Mouse (Mus musculus) forebrain, embryonic 14.5 days (tissue): Measurements from ENCODE around the gene Ubtd2. TPM values are rescaled to one million over a fixed set of nuclear protein-coding genes. Genes with fewer than 3 reads are reported as not detected.

ENCODE experiments used
- ATAC-seq: fragments of 200-750 bp; cut with Nextera tagmentation; 2 replicates; pipeline ENCODE4 v1.8.0; 2017; ENCODE audit warnings: mild to moderate bottlenecking, moderate library complexity
- DNase-seq: peaks from one replicate; pipeline ENCODE4 v3.0.0-alpha.2; 2015; ENCODE audit warnings: low spot score
- H3K27ac ChIP-seq: fragments of 300-500 bp; sonication (generic); 2 replicates; pipeline ENCODE4 v1.5.1; 2014; ENCODE audit warnings: low read depth, mild to moderate bottlenecking, control low read depth, low read length, moderate library complexity
- H3K27me3 ChIP-seq: fragments of 300-500 bp; sonication (generic); replicated peaks from 2 replicates; pipeline ENCODE4 v1.6.1; 2014; ENCODE audit warnings: low read length, control low read depth, mixed read lengths; ENCODE audit not compliant: control insufficient read depth, insufficient read depth
- H3K36me3 ChIP-seq: fragments of 300-500 bp; sonication (generic); 2 replicates; pipeline ENCODE4 v1.6.1; 2014; ENCODE audit warnings: low read length, control low read depth; ENCODE audit not compliant: control insufficient read depth, insufficient read depth
- H3K4me1 ChIP-seq: fragments of 300-500 bp; sonication (generic); 2 replicates; pipeline ENCODE4 v1.6.1; 2014; ENCODE audit warnings: antibody characterized with exemption, low read length, control low read depth; ENCODE audit not compliant: control insufficient read depth, insufficient read depth
- H3K4me2 ChIP-seq: fragments of 300-500 bp; sonication (generic); 2 replicates; pipeline ENCODE4 v1.6.1; 2014; ENCODE audit warnings: mild to moderate bottlenecking, control low read depth, low read length
- H3K4me3 ChIP-seq: fragments of 300-500 bp; sonication (generic); 2 replicates; pipeline ENCODE4 v1.5.1; 2014; ENCODE audit warnings: low read depth, low read length, control low read depth
- H3K9ac ChIP-seq: fragments of 300-500 bp; sonication (generic); 2 replicates; pipeline ENCODE4 v1.6.1; 2014; ENCODE audit warnings: mild to moderate bottlenecking, low read length, control low read depth, moderate library complexity
- H3K9me3 ChIP-seq: fragments of 300-500 bp; sonication (generic); replicated peaks from 2 replicates; pipeline ENCODE4 v1.6.1; 2016; ENCODE audit warnings: low read length, control low read depth, mixed read lengths; ENCODE audit not compliant: control insufficient read depth
- WGBS: fragments of 180-500 bp; shearing (Covaris S2); extraction: QIAGEN DNeasy Blood & Tissue Kit; methylation state at CpG from one replicate; pipeline ENCODE4 v1.1.7; 2014; 5-methylcytosine and 5-hydroxymethylcytosine counted together
- polyA plus RNA-seq: library from polyadenylated mRNA; unstranded; fragments of >200 nt; fragmentation: Nextera tagmentation; extraction: Ambion mirVana; gene quantifications from 2 replicates; pipeline ENCODE4 v1.2.1, GENCODE M21; 2014

Gene Ubtd2
- polyA plus RNA-seq, 1 experiment from 2014 or later, result 71.7 TPM

DNA sequence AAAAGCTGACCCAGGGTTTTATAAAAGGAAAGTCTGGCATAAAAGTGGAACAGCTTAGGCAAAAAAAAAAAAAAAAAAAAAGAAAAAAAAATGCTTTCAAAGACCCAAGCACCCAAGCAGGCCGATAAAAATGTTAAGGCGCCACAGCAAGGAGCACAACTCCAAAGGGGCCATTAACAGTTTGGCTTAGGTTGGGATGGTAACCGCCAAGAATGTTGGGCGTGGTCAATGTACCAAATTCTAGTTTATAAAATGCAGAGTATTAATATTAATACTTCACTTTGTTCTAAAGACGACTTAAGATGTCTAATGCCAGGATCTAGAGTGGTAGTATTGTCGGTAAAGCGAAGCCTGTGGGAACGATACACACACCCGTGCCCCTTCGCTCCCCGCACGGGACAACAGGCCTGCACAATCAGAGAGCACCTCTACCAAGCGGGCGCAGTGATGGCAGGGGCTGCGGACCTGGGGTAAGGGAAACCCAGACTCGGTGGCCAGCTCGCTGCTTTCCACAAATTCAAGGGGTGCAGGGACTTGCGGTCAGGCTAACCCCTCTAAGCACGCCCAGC lies 855 bp upstream of the Ubtd2 start:
- ATAC-seq, result no peak
- Histone ChIP-seq H3K27me3 (no peaks in the 10 kb centered on the region), H3K9ac (peak overlapping the region; percentile 96), H3K27ac (peak overlapping the region; percentile 96; the same call in 1 of the 2 replicates), H3K4me3 (peak overlapping the region; percentile 94), H3K4me1 (peaks cover 13% of the 10 kb centered on the region; the same call in 1 of the 2 replicates), H3K36me3 (no peaks in the 10 kb centered on the region), H3K4me2 (peak overlapping the region; percentile 69), H3K9me3 (no peaks in the 10 kb centered on the region)
- peak; percentile 40 for DNase-seq
- 4% methylated on average over 18 of the region's 19 CpGs for WGBS

DNA sequence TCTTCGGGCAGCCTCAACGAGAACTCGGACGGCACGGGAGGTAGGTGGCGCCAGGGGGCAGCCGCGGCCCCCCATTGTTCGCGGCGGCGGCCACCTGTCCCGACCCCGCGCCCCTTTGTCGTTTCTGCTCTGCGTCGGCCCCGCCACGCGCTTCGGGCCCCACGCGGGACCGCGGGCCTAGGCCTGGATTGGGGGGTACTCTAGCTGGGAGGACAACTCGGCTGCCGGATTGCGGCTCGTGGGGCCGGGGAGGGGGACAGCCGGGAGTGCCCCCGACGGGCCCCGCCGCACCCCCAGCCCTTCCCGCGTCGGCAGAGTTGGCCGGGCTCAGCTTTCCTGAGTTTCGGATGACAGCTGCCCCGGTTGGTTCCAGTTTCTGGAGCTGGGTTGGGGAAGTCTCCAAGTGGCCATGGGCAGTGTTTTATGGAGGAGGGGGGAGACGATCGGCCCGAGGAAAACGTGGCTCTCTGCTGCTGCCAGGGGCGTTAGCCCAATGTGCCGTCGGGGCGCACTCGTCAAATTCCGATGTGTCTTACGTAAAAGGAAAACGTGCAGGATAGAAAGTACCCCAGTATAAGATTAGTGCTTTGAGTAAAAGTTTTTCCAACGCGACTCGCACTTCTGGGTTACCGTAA lies 454 bp downstream of the Ubtd2 start:
- WGBS, result under 1% methylated on average over 41 of the region's 58 CpGs
- ATAC-seq (peak; percentile 53), DNase-seq (peak; percentile 58)
- no peaks in the 10 kb centered on the region for H3K27me3 ChIP-seq
- H3K9me3 ChIP-seq, result no peaks in the 10 kb centered on the region
- peak overlapping the region; percentile 94 for H3K4me3 ChIP-seq
- H3K27ac ChIP-seq, result peak overlapping the region; percentile 96
- H3K4me2 ChIP-seq, result peak overlapping the region; percentile 69
- peaks cover 13% of the 10 kb centered on the region; the same call in 1 of the 2 replicates for H3K4me1 ChIP-seq
- no peaks in the 10 kb centered on the region for H3K36me3 ChIP-seq
- H3K9ac ChIP-seq, result peak overlapping the region; percentile 96

DNA sequence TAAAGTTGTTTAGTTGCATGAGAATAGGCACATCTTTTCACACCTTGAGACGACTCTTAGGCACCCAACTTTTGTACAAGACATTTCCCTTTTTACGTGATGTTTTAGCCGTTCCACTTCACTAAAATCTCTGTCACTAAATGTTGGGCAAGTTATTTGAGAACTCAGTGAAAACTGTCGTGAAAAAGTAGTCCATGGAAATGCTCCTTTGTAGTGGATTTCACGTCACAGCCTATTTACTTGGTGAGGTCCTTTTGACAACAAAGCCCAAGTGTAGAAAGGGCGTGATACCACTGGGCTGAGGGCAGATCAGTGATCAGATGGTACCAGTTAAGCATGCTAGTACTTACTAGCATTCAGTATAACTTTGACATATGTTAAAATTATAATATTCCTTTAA lies 1.2 kb downstream of the Ubtd2 start:
- 8% methylated on average over 6 of the region's 6 CpGs for WGBS
- H3K9me3 ChIP-seq, result no peaks in the 10 kb centered on the region
- H3K9ac ChIP-seq, result peak overlapping the region; percentile 96
- H3K36me3 ChIP-seq, result no peaks in the 10 kb centered on the region
- peaks cover 13% of the 10 kb centered on the region; the same call in 1 of the 2 replicates for H3K4me1 ChIP-seq
- no peaks in the 10 kb centered on the region for H3K27me3 ChIP-seq
- H3K27ac ChIP-seq, result no peak overlapping the region
- peak overlapping the region; percentile 94 for H3K4me3 ChIP-seq
- DNase-seq, result peak; percentile 38
- ATAC-seq, result no peak
- peak overlapping the region; percentile 69 for H3K4me2 ChIP-seq

DNA sequence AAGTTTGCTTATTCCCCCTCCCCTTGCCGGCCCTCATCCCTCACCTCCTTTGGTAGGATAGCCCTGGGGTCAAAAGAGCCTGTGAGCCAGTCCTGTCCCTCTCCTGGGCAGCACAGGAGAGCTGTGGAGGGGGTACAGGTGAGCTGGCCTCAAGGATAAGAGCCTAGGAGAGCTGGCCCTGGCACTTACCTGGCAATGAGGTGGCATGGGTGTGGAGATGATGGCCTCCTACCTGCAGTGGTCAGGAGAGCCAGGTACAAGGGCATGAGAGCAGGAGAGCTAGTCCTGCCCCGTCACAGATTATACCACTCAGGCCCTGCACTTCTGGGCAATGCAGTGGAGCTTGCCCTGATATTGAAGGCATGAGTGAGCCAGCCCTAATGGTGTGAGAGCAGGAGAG lies 9.1 kb downstream of the Ubtd2 start:
- Histone ChIP-seq H3K36me3 (no peaks in the 10 kb centered on the region), H3K27ac (no peak overlapping the region), H3K9ac (no peak overlapping the region), H3K9me3 (no peaks in the 10 kb centered on the region), H3K27me3 (no peaks in the 10 kb centered on the region), H3K4me2 (no peak overlapping the region), H3K4me1 (peaks cover 6% of the 10 kb centered on the region), H3K4me3 (no peak overlapping the region)
- 86% methylated on average over 2 of the region's 2 CpGs for WGBS
- ATAC-seq (no peak), DNase-seq (no peak)

DNA sequence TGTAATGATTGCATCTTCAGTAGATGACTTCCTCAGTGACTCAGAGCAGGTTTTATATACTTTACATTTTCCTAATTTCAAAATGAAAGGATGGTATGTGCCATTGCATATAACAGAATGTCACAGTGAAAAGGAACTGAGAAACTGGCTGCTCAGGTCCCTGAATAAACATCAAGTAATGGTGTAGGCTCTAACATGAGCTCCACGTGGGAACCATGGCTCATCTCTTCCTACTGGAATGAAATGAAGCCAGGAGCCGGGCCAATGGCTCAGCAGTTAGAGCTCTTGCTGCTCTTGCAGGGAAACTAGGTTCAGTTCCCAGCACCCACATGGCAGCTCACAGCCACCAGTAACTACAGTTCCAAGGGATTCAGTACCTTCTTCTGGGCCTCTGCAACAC lies 16.8 kb downstream of the Ubtd2 start:
- WGBS, result 76% methylated on average over 2 of the region's 2 CpGs
- no peaks in the 10 kb centered on the region for H3K4me1 ChIP-seq
- DNase-seq (no peak), ATAC-seq (no peak)
- no peak overlapping the region for H3K4me3 ChIP-seq
- no peaks in the 10 kb centered on the region for H3K27me3 ChIP-seq
- no peaks in the 10 kb centered on the region for H3K36me3 ChIP-seq
- H3K9me3 ChIP-seq, result no peaks in the 10 kb centered on the region
- no peak overlapping the region for H3K4me2 ChIP-seq
- no peak overlapping the region for H3K9ac ChIP-seq
- H3K27ac ChIP-seq, result no peak overlapping the region

DNA sequence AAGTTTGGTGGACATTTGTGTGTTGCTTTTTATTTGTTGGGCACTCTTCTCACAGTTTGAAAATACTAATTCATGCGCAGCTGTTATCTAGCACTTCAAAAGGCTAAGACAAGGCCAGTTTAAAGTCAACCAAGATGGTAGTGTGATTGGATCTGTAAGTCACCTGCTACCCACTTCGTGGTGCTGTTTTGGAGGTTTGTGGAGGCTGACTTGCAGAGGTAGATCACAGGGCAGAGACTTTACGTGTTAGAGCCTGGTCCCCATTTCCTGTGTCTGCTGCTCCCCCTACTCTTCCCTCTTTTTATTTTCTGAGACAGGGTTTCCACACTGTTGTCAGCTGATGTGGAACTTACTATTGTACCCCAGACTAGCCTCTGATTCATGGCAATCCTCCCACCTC lies 19.6 kb downstream of the Ubtd2 start:
- Histone ChIP-seq H3K4me3 (no peak overlapping the region), H3K4me2 (no peak overlapping the region), H3K27ac (no peak overlapping the region), H3K9ac (no peak overlapping the region), H3K27me3 (no peaks in the 10 kb centered on the region), H3K36me3 (no peaks in the 10 kb centered on the region), H3K4me1 (no peaks in the 10 kb centered on the region), H3K9me3 (no peaks in the 10 kb centered on the region)
- 95% methylated on average over 3 of the region's 3 CpGs for WGBS
- ATAC-seq (no peak), DNase-seq (no peak)

- Histone ChIP-seq H3K9me3 (no peaks in the 10 kb centered on the region), H3K27ac (no peak overlapping the region), H3K9ac (no peak overlapping the region), H3K4me2 (no peak overlapping the region), H3K4me1 (no peaks in the 10 kb centered on the region), H3K27me3 (no peaks in the 10 kb centered on the region), H3K4me3 (no peak overlapping the region), H3K36me3 (no peaks in the 10 kb centered on the region)
- 80% methylated on average over 5 of the region's 5 CpGs for WGBS
- DNase-seq (no peak), ATAC-seq (no peak)
These were observed 20.5 kb downstream of the Ubtd2 start for GRCm38 (mm10) chr11:32475487-32476236.

DNA sequence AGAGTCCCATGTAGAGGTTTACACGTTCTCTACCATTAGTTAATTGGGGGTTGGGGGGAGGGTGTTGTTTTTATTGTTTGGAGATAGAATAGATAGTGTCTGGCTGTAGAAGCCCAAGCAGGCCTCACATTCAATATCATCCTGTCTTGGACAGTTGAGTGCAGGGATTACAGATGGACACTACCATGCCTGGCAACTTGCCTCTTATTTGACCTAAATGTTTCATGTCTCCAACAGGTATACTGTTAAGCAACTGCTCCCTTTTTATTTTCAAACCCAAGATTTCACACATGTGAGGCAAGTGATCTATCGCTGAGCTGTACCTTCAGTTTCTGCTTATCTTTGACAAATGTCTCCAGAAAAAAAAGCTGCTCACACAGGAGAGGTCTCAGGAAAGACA lies 26.4 kb downstream of the Ubtd2 start:
- no peak for ATAC-seq
- no peak for DNase-seq
- Histone ChIP-seq H3K4me2 (no peak overlapping the region), H3K9me3 (no peaks in the 10 kb centered on the region), H3K4me3 (no peak overlapping the region), H3K4me1 (no peaks in the 10 kb centered on the region), H3K36me3 (no peaks in the 10 kb centered on the region), H3K9ac (no peak overlapping the region), H3K27me3 (no peaks in the 10 kb centered on the region), H3K27ac (no peak overlapping the region)
- 67% methylated on average over 2 of the region's 2 CpGs for WGBS

- Histone ChIP-seq H3K4me3 (no peak overlapping the region), H3K4me1 (no peaks in the 10 kb centered on the region), H3K36me3 (0 out of 2 replicates have a peak, but pooled peaks cover 4% of the 10 kb centered on the region), H3K9ac (no peak overlapping the region), H3K27ac (no peak overlapping the region), H3K9me3 (no peaks in the 10 kb centered on the region), H3K27me3 (no peaks in the 10 kb centered on the region), H3K4me2 (no peak overlapping the region)
- 79% methylated on average over 3 of the region's 3 CpGs for WGBS
- no peak for ATAC-seq
- no peak for DNase-seq
These were observed 30.1 kb downstream of the Ubtd2 start for GRCm38 (mm10) chr11:32485290-32485689.
